Mouse (Mus musculus): Measurements from ENCODE around the gene Oas3. TPM values are rescaled to one million over a fixed set of nuclear protein-coding genes. Genes with fewer than 3 reads are reported as not detected.

Gene Oas3
- polyA plus RNA-seq (2017; shearing (Covaris generic)): 15.3 TPM

DNA sequence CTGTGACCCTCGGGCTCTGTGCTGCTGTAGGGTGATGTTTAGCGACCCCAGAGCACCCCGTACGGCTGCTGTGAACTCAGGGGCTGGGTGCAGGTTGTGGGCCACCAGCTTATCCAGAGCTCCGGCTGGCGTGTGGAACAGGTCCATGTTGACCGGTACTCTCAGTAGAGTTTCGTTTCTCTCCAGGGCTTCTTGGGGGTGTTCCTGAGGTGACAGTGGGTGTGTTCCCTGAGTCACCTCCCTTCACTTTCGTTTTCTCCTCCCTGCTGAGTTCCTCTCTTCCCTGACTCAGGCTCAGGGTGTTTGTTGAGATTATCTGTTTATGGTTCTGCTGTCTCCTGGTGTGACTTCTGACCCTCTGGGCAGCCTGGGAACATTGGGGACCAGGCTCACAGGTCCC, at the start of gene Oas3:
Gene Oas3 (minus strand): TSS at position 184 of the 400 bp plus-strand sequence.

DNA sequence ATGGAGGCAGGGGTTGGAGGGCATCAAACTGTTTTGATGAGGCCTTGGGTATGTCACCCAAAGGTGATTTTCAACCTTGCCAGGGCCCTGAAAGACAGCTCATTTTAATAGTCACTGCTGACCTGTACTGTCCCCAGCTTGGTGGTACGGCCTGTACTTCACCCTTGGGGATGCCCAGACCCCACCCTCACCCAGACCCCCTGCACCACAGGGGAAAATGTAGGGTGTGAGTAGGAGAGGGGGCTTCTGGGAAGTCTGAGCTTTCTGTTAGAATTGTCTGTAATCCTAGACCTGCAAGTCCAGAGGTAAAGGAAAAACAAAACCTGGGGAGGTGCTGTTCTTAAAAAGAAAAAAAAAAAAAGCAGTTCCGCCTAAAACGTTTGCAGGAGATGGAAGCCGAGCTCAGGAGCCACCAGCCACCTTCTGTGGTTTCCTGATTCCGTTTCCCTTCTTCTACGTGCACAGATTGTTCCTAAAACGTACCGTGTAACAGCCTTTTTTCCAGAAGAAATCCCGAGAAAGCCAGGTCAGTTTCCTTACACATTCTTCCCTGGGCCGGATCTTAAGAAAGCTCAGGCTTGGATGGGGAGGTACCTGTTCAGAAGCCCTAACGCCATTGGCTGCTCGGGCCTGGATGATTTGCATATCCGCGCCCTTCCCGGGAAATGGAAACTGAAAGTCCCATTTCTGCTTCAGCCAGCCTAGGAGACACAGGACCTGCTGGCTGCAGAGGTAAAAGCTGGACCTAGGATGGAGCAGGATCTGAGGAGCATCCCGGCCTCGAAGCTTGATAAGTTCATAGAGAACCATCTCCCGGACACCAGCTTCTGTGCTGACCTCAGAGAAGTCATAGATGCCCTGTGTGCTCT, 34.7 kb upstream of the Oas3 start, which contains the start of gene Oas1c:
Gene Oas1c (minus strand): TSS at position 564 of the 869 bp plus-strand sequence.

DNA sequence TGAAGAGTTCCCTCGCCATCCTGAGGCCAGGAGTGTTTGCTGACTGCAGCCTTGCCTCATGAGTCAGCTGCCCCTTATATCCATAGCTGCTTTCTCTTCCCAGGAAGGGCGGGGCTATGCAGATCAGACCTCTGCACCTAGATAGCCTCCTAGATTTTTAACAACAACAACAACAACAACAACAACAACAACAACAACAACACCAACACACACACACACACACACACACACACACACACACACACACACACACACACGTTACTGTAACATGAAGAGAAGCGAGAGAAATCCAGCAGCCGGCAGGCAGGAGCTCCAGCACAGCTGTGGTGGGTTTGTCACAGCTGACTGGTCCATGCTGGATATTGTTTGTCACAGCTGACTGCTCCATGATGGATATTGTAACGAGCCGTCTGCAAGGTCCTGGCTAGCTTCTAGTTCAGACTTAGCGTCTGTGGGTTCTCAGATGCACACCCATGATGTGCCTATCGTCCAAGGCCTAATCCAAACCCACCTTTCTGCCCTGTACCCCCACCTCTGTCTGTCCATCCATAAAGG, 18.1 kb upstream of the Oas3 start, which contains the start of gene Oas1e:
Gene Oas1e (minus strand): TSS at position 51 of the 555 bp plus-strand sequence.

DNA sequence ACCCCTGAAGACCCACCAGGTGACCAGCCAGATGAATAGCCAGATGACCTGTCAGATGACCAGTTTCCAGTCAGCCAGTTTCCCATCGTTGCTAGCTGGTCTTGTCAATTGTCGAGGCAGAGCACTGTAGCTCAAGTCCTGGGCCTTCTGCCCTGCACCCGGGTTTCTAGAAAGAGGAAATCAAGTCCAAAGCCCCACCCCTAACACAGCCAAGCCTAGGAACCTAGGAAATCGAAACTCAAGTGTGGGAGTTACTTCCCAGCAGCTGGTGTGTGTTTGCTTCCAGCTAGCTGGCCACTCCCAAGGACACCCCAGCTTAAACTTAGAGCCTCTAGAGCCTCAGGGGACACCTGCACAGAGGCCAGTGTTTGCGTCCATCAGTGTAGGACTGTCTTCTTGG, 27.8 kb downstream of the Oas3 start, which contains the start of gene Oas2:
Gene Oas2 (minus strand): TSS at position 166 of the 400 bp plus-strand sequence.

DNA sequence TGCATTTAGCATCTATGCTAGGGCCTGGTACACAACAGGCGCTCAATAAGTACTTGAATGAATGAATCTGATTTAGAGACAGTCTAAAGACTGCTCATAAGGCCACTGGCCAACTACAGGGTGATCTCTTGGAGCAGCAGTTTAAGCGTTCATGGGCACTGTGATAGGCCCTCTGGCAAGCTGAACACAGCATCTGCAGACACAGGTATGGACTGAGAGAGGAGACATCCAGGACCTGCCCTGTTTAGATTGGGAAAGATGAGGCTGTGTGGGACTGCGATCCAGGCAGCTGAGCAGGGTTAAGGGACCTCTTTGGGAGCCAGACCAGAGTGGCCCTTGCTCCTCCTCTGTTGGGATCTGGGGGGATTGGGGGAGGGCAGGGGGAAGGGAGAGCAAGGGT, 65.6 kb downstream of the Oas3 start, which contains the start of gene Dtx1:
Gene Dtx1 (minus strand): TSS at position 101 of the 400 bp plus-strand sequence.

Other genes with a start within 250 kb of the Oas3 start
- 4.1 TPM for gene Tpcn1, start 189.0 kb downstream of the Oas3 start, polyA plus RNA-seq (2017; shearing (Covaris generic))
- 0.35 TPM for gene Iqcd, start 188.6 kb downstream of the Oas3 start, polyA plus RNA-seq (2017; shearing (Covaris generic))
- 3.3 TPM for gene Rita1, start 165.1 kb downstream of the Oas3 start, polyA plus RNA-seq (2017; shearing (Covaris generic))
- gene Ddx54, start 164.9 kb downstream of the Oas3 start, polyA plus RNA-seq (2017; shearing (Covaris generic)): 75.4 TPM
- not detected for gene Cfap73, start 143.4 kb downstream of the Oas3 start, polyA plus RNA-seq (2017; shearing (Covaris generic))
- gene Rasal1, start 128.8 kb downstream of the Oas3 start, polyA plus RNA-seq (2017; shearing (Covaris generic)): 9.0 TPM
- 243 TPM for gene Dtx1, start 65.7 kb downstream of the Oas3 start, polyA plus RNA-seq (2017; shearing (Covaris generic))
- gene Oas2, start 27.8 kb downstream of the Oas3 start, polyA plus RNA-seq (2017; shearing (Covaris generic)): 0.76 TPM
- gene Oas1e, start 17.9 kb upstream of the Oas3 start, polyA plus RNA-seq (2017; shearing (Covaris generic)): not detected
- 7.7 TPM for gene Oas1c, start 34.9 kb upstream of the Oas3 start, polyA plus RNA-seq (2017; shearing (Covaris generic))
- not detected for gene Oas1f, start 69.7 kb upstream of the Oas3 start, polyA plus RNA-seq (2017; shearing (Covaris generic))
- gene Oas1h, start 83.8 kb upstream of the Oas3 start, polyA plus RNA-seq (2017; shearing (Covaris generic)): not detected
- gene Oas1g, start 110.0 kb upstream of the Oas3 start, polyA plus RNA-seq (2017; shearing (Covaris generic)): 1.4 TPM
- 41.5 TPM for gene Oas1a, start 129.9 kb upstream of the Oas3 start, polyA plus RNA-seq (2017; shearing (Covaris generic))
- gene Oas1d, start 136.9 kb upstream of the Oas3 start, polyA plus RNA-seq (2017; shearing (Covaris generic)): not detected
- not detected for gene Rph3a, start 232.4 kb upstream of the Oas3 start, polyA plus RNA-seq (2017; shearing (Covaris generic))